Mouse (Mus musculus) T-helper 17 cell (primary cell): Measurements from ENCODE around the gene Caprin1.

Experiments used
- in situ Hi-C, 2 experiments: fragments of 300-600 bp; cut with MboI, MseI; formaldehyde crosslinking; loops; 1 replicate in 1 of 2; 2 replicates in 1 of 2; pipeline ENCODE4 v1.15.1; 2025; ENCODE audit warnings: high pct_unique_total_duplicates in 2 of 2

Caprin1 gene

GRCm38 (mm10) chr2:103802422-103802821 is 5.0 kb upstream of the Caprin1 start:
- in situ Hi-C loops: no loop called here

DNA sequence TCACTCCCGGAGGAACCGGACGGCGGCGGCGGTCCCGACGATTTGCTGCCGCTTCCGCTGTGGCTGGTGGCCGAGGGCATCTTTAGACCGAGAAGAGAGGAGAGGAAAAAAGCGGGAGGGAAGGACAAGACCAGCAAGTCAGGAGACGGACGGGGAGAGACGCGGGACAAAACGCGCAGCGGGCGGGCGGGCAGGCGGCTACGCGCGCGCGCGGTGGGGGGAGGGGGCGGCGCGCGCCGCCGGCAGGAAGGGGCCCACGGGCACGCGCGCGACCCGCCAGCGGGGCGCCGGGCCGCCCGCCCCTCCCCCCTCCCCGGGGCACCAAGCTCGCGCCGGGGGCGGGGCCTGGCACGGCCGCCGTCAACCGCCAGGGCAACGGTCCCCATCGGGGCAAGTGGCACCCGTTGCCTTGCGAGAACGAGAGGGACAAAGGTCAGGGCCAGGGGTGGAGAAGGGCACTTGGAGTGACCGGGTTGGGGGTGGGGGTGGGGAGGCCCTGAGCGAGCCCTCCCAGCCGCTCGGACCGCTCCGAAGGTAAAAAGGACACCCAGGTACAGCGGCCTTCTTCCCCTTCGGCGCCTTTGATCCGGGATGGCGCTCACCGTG is 485 bp downstream of the Caprin1 start:
- in situ Hi-C loops: loop anchor here in 1 of 2 experiments (25.0 kb wide), 1 partner anchor 690 kb away; the partner anchor contains the start of gene Hipk3

GRCm38 (mm10) chr2:103796211-103796860 is 1.1 kb downstream of the Caprin1 start:
- in situ Hi-C loops: loop anchor here in 1 of 2 experiments (25.0 kb wide), 1 partner anchor 691 kb away; the partner anchor contains the start of gene Hipk3

GRCm38 (mm10) chr2:103795843-103796210 is 1.6 kb downstream of the Caprin1 start:
- in situ Hi-C loops: loop anchor here in 1 of 2 experiments (25.0 kb wide), 1 partner anchor 691 kb away; the partner anchor contains the start of gene Hipk3

DNA sequence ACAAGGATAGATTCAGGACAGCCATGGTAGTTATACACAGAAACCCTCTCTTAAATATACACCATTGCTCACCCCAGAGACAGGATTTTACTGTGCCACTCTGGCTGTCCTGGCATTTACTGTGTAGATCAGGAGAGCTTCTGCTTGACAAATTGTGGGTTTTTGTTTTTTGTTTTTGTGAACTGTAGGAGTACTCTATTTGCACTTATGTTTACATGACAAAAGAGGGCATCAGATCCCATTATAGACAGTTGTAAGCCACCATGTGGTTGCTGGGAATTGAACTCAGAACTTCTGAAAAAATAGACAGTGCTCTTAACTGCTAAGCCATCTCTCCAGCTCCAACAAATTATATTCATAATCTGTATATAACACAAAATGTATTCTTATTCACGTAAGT is 5.4 kb downstream of the Caprin1 start:
- in situ Hi-C loops: loop anchor here in 1 of 2 experiments (5.0 to 25.0 kb wide), 3 partner anchors 35 to 695 kb away; partner anchors contain the start of gene Hipk3

DNA sequence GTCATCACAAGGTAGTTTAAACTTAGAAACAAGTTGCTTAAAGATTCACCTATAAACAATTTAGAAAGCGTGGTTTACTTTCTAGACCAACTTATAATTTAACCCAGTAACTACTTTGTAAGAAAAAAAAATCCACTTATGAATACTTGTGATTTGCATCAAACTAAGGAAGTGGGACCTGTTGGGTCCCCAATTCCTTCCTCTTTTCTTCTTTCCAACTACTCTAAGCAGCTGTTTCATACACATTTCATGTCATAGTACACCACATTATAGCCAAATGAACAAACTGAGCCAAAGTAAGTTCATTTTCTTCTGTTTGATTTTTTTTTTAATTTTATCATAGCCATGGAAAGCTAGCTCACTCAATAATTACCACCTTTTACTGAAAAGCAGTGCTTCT is 11.7 kb downstream of the Caprin1 start:
- in situ Hi-C loops: loop anchor here in 1 of 2 experiments (25.0 kb wide), 1 partner anchor 702 kb away; the partner anchor contains the start of gene Hipk3

DNA sequence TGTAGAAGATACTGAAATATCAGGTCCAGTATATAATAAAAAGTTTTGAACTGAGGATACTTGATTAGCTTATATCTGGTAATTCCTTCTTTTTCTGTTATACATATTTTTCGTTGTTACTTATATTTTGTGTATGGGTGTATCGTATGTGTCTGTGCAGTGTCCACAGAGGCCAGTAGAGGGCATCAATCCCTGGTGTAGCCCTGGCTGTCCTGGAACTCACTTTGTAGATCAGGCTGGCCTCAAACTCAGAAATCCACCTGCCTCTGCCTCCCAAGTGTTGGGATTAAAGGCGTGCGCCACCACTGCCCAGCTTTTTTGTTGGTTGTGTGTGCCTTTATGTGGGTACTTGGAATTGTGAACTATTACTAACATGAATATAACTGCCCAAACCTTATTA is 12.8 kb downstream of the Caprin1 start:
- in situ Hi-C loops: loop anchor here in 1 of 2 experiments (25.0 kb wide), 1 partner anchor 703 kb away; the partner anchor contains the start of gene Hipk3

DNA sequence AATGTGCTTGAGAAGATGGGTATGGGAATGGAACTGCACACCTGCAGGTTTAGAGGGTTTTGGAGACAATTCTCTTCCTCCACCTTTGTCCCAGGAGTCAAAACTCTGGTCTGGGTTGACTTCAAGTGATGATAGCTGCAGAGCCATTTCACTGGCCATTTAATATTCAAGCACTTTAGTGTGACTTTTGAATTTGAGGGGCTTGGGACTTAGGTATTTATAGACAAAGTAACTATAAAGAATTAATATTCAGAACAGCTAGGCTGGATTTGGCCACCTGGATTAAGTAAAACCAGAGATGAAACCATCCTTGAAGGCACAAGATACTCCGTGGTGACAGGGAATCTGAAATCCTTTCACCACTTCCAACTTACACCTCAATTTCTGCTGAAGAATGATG is 35.0 kb downstream of the Caprin1 start:
- in situ Hi-C loops: no loop called here

GRCm38 (mm10) chr2:103761993-103762392 is 35.5 kb downstream of the Caprin1 start:
- in situ Hi-C loops: no loop called here

- in situ Hi-C loops: no loop called here
Observed at GRCm38 (mm10) chr2:103760906-103761716, 36.3 kb downstream of the Caprin1 start, which contains the start of gene Nat10. Gene Nat10, minus strand, starts transcription at chr2:103761270.

DNA sequence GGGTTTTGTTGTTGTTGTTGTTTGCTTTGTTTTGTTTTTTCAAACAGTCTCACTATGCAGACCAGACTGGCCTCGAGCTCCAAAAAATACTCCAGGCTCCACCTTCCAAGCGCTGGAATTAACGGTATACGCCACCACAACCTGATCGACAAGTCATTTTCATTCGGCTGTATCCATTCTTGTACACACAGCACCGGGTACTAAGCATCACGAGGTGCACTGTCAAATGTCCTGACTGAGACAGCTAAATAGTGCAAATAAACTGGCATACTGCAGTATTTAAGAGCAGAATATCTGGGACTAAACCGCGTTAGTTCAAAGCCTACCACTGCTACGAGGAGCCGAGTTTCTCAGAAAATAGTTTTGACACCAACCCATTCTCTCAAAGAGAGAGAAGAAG is 37.0 kb downstream of the Caprin1 start:
- in situ Hi-C loops: no loop called here

DNA sequence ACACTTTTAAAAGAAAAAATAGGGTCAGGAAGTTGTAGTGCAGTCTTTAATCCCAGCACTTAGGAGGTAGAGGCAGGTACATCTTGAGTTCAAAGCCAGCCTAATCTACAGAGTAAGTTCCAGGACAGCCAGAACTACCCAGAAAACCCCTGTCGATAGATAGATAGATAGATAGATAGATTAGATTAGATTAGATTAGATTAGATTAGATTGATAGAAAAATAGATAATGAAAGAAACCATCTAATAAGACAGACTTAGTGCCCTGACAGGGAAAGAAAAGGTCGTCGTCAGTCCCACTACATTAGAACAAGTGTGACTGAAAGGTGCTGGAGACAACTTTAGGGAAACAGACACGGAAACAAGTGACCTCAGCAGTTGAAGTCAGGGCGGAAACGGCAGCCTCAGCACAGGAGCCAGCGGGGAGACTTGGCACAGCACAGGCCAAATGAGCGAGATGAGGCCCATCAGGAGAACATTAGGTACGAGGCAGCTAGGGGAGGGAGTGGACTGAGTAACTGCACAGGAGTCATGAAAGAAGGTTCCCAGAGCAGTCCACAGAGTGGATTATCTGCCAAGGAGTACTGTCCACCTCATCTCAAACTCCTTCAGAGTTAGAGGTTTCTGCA is 41.9 kb downstream of the Caprin1 start:
- in situ Hi-C loops: loop anchor here in 1 of 2 experiments (5.0 kb wide), 1 partner anchor 37 kb away; no protein-coding TSS in a partner anchor

DNA sequence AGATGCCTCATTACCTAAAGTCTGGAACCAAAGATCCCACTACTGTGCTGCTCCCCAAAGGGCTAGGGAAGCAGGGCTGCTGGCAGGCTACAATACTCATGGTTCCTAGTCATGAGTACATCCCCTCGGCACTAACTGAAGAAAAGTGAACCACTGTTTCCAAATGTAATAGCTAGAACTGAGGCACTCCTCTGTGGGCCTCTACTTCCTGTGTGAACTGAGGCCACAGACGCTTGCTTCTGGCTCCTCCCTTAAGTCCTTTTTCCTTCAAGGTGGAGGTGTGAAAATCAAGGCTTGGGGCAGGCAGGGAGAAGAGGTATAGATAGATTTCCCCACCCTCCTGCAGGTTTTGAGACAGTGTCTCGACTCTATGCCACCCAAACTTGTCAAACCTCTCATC is 42.8 kb downstream of the Caprin1 start:
- in situ Hi-C loops: loop anchor here in 1 of 2 experiments (5.0 kb wide), 1 partner anchor 38 kb away; no protein-coding TSS in a partner anchor

DNA sequence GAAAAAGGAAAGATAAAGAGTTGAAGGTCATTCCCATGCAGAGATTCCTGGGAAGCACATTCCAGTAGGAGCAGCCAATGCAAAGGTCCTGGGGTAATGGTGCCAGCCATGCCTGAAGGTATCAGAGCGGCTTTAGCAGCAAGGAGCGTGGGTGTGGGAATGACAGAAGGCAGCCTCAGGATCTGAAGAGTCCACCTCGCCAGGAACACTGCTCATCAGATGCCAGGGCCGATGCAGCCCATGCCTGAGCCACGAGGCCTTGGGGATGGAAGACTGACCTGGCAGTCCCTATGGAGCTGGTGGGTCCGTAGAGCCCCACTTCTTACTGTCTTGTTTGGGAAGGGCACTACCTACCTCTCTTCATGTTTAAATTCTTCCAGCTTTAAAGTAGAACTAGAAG is 45.7 kb downstream of the Caprin1 start:
- in situ Hi-C loops: no loop called here

DNA sequence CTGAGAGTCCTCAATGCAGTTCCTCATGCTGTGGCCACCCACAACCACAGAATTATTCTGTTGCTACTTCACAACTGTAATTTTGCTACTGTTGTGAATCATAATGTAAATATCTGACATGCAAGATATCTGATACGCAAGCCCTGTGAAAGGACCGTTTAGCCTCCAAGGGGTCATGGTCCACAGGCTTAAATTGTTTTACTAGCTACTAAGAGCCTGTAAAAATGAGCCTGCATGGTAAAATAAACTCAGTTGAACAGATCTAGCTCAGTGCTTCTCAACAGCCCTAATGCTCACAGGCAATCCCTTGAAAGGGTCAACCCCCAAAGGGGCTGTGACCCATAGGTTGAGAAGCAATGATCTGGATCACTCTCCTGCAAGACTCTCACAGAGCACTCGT is 48.4 kb downstream of the Caprin1 start:
- in situ Hi-C loops: no loop called here

DNA sequence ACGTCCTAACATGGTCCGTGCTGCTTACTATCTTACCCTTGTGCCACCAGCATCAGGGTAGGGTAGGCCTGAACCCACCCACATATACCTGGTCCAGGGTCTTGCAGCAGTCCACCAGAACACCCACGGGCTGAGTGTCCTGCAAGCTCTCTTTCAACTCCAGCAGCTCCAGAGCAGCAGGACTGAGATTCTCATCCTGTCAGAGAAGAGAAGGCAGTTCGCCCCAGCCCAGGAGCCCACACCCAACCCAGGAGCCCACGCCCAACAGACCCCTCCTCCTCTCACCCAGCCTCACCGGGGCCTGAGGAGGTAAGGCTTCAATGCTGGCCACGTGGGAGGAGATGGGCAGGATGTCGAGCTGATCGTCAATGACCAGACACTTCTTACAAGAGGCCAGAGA is 49.6 kb downstream of the Caprin1 start:
- in situ Hi-C loops: no loop called here

GRCm38 (mm10) chr2:103746761-103747160 is 50.7 kb downstream of the Caprin1 start:
- in situ Hi-C loops: no loop called here

DNA sequence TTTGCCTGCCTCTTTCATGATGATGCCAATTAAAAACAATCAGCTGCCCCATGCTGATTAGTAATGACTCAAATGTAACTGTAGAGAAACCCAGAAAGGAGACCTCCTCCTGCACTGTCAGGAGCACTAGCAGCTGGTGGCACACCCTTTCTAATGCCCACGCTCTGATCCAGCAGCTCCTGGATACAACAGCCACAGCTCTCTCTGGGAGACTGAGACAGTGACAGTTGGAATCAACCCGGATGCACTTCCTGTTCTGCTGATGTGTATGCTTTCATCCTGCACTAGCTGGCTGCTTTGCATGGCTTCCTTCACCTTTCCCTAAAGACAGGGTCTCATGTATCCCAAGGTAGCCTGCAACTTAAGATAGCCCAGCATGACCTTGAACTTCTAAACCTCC is 51.4 kb downstream of the Caprin1 start:
- in situ Hi-C loops: no loop called here

- in situ Hi-C loops: no loop called here
Observed at GRCm38 (mm10) chr2:103745481-103745880, 52.0 kb downstream of the Caprin1 start.

DNA sequence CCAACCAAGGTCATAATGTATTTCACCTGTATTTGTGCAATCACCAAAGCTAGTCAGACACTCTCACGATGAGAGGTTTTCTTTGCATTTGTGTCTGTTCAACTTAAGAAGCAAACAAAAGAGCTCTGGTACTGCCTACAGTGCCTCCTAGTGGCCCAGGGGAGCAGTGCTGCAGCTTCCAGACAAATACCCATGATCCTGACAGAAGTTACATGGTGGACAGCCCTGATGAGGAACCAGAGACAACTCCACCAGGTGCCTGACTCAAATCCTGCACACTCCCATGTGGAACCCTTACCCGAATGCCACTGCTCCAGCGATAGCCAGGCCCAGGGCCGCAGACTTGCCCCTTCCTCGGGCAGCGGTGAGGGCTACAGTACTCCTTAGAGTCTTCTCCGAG is 53.5 kb downstream of the Caprin1 start:
- in situ Hi-C loops: loop anchor here (5.0 kb wide), 2 partner anchors 187 to 287 kb away; no protein-coding TSS in a partner anchor

DNA sequence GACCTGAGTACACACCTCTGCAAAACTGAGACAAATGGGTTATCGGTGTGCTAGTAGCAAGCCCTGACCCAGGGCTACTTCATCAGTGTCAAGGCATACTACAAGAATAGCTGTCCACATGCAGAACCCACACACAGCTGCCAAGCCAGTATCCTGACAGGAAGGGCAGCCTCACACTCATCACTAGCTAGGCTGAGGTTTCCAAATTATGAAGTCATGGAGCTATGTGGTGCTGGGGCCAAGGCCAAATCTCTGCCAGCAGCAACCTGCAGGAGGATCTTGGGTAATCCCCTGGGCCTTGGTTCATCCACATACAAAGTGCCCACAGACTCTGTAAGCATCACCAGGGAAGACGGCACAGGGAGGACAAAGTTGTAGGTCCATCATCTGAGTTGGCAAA is 53.9 kb downstream of the Caprin1 start:
- in situ Hi-C loops: loop anchor here (5.0 kb wide), 2 partner anchors 186 to 286 kb away; no protein-coding TSS in a partner anchor
